Mouse (Mus musculus): Measurements from ENCODE around the gene Fhit. TPM values are rescaled to one million over a fixed set of nuclear protein-coding genes. Genes with fewer than 3 reads are reported as not detected.

The Fhit gene
- polyA plus RNA-seq, 1 experiment, result 3.7 TPM

- no peaks in the 10 kb centered on the region for H3K36me3 ChIP-seq (ENCODE audit: control insufficient read depth, insufficient read depth, low read length)
- WGBS, result 66% methylated on average over 2 of the region's 2 CpGs
- no peaks in the 10 kb centered on the region for H3K27me3 ChIP-seq (ENCODE audit: control insufficient read depth, insufficient read depth, low read length)
- peaks cover 8% of the 10 kb centered on the region; the same call in 1 of the 2 replicates for H3K4me1 ChIP-seq (ENCODE audit: control insufficient read depth, insufficient read depth, insufficient read length, low read length)
- H3K27ac ChIP-seq (ENCODE audit: insufficient read depth, low read depth, low read length), result peak overlapping the region; percentile 71
- TF ChIP-seq POLR2A (IDR thresholded peaks at IDR 0.05; ENCODE audit: low read depth, low read length) (no peak), CTCF (IDR thresholded peaks at IDR 0.05; ENCODE audit: extremely low read depth, insufficient read length, insufficient replicate concordance, low read depth, low read length) (no peak)
- no peak overlapping the region for H3K4me3 ChIP-seq (ENCODE audit: low read depth, low read length)
These were observed 680.5 kb downstream of the Fhit start for GRCm38 (mm10) chr14:10481370-10481769.

DNA sequence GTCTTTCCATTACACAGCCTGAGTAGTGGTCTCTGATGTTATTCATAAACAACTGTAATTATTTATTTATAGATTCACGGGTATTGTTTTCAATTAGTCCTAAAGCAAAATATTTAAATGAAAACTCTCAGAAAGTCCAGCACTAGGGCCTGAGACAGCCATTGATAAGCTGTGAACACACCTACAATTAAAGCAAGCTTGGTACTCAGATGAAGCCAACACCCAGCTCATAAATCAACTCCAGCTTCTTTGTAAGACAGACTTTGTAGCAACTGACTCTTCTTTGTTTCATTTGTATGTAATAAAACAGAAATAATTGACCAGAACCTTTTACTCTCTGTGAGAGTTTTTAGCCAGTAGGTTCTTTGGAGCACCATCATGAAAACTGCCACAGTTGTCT is 681.2 kb downstream of the Fhit start:
- TF ChIP-seq POLR2A (IDR thresholded peaks at IDR 0.05; ENCODE audit: low read depth, low read length) (no peak), CTCF (IDR thresholded peaks at IDR 0.05; ENCODE audit: extremely low read depth, insufficient read length, insufficient replicate concordance, low read depth, low read length) (no peak)
- H3K27me3 ChIP-seq (ENCODE audit: control insufficient read depth, insufficient read depth, low read length), result no peaks in the 10 kb centered on the region
- no peaks in the 10 kb centered on the region for H3K36me3 ChIP-seq (ENCODE audit: control insufficient read depth, insufficient read depth, low read length)
- peak overlapping the region; percentile 71 for H3K27ac ChIP-seq (ENCODE audit: insufficient read depth, low read depth, low read length)
- H3K4me1 ChIP-seq (ENCODE audit: control insufficient read depth, insufficient read depth, insufficient read length, low read length), result peaks cover 8% of the 10 kb centered on the region; the same call in 1 of the 2 replicates
- H3K4me3 ChIP-seq (ENCODE audit: low read depth, low read length), result no peak overlapping the region
- 17% methylated on average over 1 of the region's 1 CpGs for WGBS

- peak overlapping the region; percentile 54 for H3K4me3 ChIP-seq (ENCODE audit: low read depth, low read length)
- H3K4me1 ChIP-seq (ENCODE audit: control insufficient read depth, insufficient read depth, insufficient read length, low read length), result peaks cover 7% of the 10 kb centered on the region; the same call in 1 of the 2 replicates
- WGBS, result 1% methylated on average over 14 of the region's 14 CpGs
- H3K27ac ChIP-seq (ENCODE audit: insufficient read depth, low read depth, low read length), result peak overlapping the region; percentile 96
- no peaks in the 10 kb centered on the region for H3K27me3 ChIP-seq (ENCODE audit: control insufficient read depth, insufficient read depth, low read length)
- TF ChIP-seq POLR2A (IDR thresholded peaks at IDR 0.05; ENCODE audit: low read depth, low read length) (0 out of 2 replicates have a peak, but pooled peaks have one; percentile 26), CTCF (IDR thresholded peaks at IDR 0.05; ENCODE audit: extremely low read depth, insufficient read length, insufficient replicate concordance, low read depth, low read length) (peak; percentile 26; the same call in 1 of the 2 replicates)
- H3K36me3 ChIP-seq (ENCODE audit: control insufficient read depth, insufficient read depth, low read length), result no peaks in the 10 kb centered on the region
These were observed 708.6 kb downstream of the Fhit start for GRCm38 (mm10) chr14:10453001-10453861.

DNA sequence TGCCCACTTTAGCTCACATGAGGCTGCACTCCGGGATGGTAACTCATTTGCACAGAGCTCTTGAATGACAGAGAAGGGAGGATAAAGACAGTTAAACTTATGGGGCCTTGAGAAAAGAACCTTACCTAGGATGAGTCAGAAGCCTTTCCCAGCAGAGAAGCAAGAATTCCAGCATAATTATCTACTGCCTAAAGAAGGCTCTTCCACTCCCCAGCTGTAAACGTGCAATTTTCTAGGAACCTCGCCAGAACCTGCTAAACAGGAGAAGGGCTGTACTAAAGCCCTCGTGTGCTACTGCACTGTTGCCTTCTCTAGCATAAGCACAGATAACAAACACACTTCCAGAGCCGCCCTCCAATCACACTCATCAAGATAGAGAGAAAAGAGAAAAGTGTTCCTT is 709.6 kb downstream of the Fhit start:
- no peak for TF ChIP-seq CTCF (IDR thresholded peaks at IDR 0.05; ENCODE audit: extremely low read depth, insufficient read length, insufficient replicate concordance, low read depth, low read length)
- no peak for TF ChIP-seq POLR2A (IDR thresholded peaks at IDR 0.05; ENCODE audit: low read depth, low read length)
- H3K36me3 ChIP-seq (ENCODE audit: control insufficient read depth, insufficient read depth, low read length), result no peaks in the 10 kb centered on the region
- H3K4me3 ChIP-seq (ENCODE audit: low read depth, low read length), result no peak overlapping the region
- H3K27me3 ChIP-seq (ENCODE audit: control insufficient read depth, insufficient read depth, low read length), result no peaks in the 10 kb centered on the region
- peak overlapping the region; percentile 96 for H3K27ac ChIP-seq (ENCODE audit: insufficient read depth, low read depth, low read length)
- H3K4me1 ChIP-seq (ENCODE audit: control insufficient read depth, insufficient read depth, insufficient read length, low read length), result peaks cover 7% of the 10 kb centered on the region; the same call in 1 of the 2 replicates
- WGBS, result 20% methylated on average over 5 of the region's 5 CpGs

DNA sequence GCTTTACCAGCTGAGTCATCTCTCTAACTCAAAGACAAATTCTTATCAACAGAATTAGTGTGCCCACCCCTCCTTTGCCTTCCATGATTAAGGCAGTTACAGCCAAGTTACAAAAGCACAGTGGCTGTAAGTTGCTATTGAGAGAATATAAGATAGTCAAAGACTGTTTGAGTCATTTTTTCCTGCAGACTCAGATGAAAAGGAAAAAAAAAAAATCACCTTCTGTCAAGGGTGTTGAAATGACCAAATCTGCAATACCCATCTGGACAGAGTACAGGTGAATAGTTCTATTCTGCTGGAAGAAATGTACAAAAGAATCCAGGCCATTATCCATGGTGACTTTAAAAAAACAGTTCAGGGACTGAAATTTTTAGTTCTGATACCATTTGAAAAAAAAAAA is 716.5 kb downstream of the Fhit start:
- Histone ChIP-seq H3K4me1 (ENCODE audit: control insufficient read depth, insufficient read depth, insufficient read length, low read length) (peaks cover 2% of the 10 kb centered on the region; the same call in 1 of the 2 replicates), H3K27me3 (ENCODE audit: control insufficient read depth, insufficient read depth, low read length) (no peaks in the 10 kb centered on the region), H3K27ac (ENCODE audit: insufficient read depth, low read depth, low read length) (no peak overlapping the region), H3K4me3 (ENCODE audit: low read depth, low read length) (no peak overlapping the region), H3K36me3 (ENCODE audit: control insufficient read depth, insufficient read depth, low read length) (no peaks in the 10 kb centered on the region)
- no peak for TF ChIP-seq POLR2A (IDR thresholded peaks at IDR 0.05; ENCODE audit: low read depth, low read length)
- TF ChIP-seq CTCF (IDR thresholded peaks at IDR 0.05; ENCODE audit: extremely low read depth, insufficient read length, insufficient replicate concordance, low read depth, low read length), result no peak

DNA sequence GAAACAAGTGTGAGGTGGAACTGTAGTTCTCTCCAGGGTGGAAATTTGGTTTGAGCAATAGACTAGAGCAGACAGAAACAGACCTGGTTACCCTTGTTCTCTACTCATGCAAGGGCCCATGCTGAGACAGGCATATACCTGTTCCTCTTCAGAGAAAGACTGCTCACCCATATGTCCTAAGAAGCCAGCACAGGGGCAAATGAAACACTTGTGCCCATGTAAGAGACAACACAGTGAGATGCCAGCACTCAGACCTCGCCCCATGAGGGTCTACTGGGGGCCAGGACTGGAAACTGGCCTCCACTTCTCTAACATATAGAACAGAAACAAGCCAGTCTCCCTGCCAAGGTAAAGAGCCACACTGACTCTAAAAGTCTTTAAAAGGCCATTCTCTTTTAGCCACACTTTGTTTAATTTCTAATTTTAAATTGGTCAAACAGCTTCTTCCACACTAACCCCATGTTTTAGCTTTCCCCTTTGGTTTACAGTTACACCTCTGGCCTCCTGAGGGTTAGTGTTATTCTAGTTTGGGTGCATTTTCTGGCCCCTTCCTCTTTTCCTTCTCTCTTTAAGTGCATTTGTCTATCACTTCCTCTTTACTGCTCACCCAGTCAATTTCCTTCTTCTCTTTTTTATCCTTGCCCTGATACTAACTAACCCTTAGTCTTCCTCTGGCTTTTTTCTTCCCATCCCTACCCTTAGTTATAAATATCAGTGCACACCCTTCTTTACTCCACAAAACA is 722.7 kb downstream of the Fhit start:
- Histone ChIP-seq H3K27ac (ENCODE audit: insufficient read depth, low read depth, low read length) (no peak overlapping the region), H3K4me1 (ENCODE audit: control insufficient read depth, insufficient read depth, insufficient read length, low read length) (peaks cover 2% of the 10 kb centered on the region; the same call in 1 of the 2 replicates)

GRCm38 (mm10) chr14:10436193-10436592 is 725.6 kb downstream of the Fhit start:
- H3K27ac ChIP-seq (ENCODE audit: insufficient read depth, low read depth, low read length), result no peak overlapping the region
- 69% methylated on average over 1 of the region's 1 CpGs for WGBS
- no peak for TF ChIP-seq CTCF (IDR thresholded peaks at IDR 0.05; ENCODE audit: extremely low read depth, insufficient read length, insufficient replicate concordance, low read depth, low read length)
- no peak for TF ChIP-seq POLR2A (IDR thresholded peaks at IDR 0.05; ENCODE audit: low read depth, low read length)
- no peaks in the 10 kb centered on the region; the same call in 1 of the 2 replicates for H3K4me1 ChIP-seq (ENCODE audit: control insufficient read depth, insufficient read depth, insufficient read length, low read length)
- H3K36me3 ChIP-seq (ENCODE audit: control insufficient read depth, insufficient read depth, low read length), result no peaks in the 10 kb centered on the region
- H3K27me3 ChIP-seq (ENCODE audit: control insufficient read depth, insufficient read depth, low read length), result no peaks in the 10 kb centered on the region; the same call in 1 of the 2 replicates
- H3K4me3 ChIP-seq (ENCODE audit: low read depth, low read length), result no peak overlapping the region

More for the DNA sequence above, 722.7 kb downstream of the Fhit start:
- WGBS, result 74% methylated on average over 1 of the region's 1 CpGs
- Histone ChIP-seq H3K27me3 (ENCODE audit: control insufficient read depth, insufficient read depth, low read length) (no peaks in the 10 kb centered on the region; the same call in 1 of the 2 replicates), H3K4me3 (ENCODE audit: low read depth, low read length) (no peak overlapping the region), H3K36me3 (ENCODE audit: control insufficient read depth, insufficient read depth, low read length) (no peaks in the 10 kb centered on the region)
- TF ChIP-seq CTCF (IDR thresholded peaks at IDR 0.05; ENCODE audit: extremely low read depth, insufficient read length, insufficient replicate concordance, low read depth, low read length) (no peak), POLR2A (IDR thresholded peaks at IDR 0.05; ENCODE audit: low read depth, low read length) (no peak)

Data from small intestine, adult 2 months (tissue).